Mouse (Mus musculus): Measurements from ENCODE around the gene Cwh43. TPM values are rescaled to one million over a fixed set of nuclear protein-coding genes. Genes with fewer than 3 reads are reported as not detected.

Gene Cwh43
- polyA plus RNA-seq, 1 experiment from 2014 or later, result not detected

DNA sequence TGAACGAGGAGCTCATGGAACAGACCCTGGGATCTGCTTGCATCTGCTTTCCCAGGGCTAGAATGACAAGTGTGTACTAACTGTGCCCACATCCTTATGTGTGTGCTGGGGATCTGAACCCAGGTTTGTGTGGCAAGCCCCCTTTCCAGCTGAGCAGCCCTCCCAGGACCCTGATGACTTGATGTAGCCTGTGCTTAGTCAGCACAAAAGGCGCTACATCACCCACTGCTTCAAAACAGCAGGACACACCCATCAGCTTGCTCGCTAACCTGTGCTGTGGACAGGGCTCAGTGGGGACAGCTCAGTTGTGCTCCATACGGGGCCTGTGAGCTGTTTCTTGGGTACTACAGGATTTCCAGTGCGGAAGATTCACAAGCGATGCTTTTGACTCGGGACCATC lies 28.9 kb downstream of the Cwh43 start:
- Histone ChIP-seq H3K27me3 (ENCODE audit: insufficient read depth, low read length) (no peaks in the 10 kb centered on the region), H3K27ac (ENCODE audit: low read depth) (no peak overlapping the region), H3K4me2 (no peak overlapping the region), H3K9me3 (ENCODE audit: low read depth, low read length) (no peaks in the 10 kb centered on the region), H3K4me1 (ENCODE audit: insufficient read depth) (no peaks in the 10 kb centered on the region), H3K36me3 (ENCODE audit: insufficient read depth) (no peaks in the 10 kb centered on the region), H3K4me3 (ENCODE audit: low read depth, low read length) (no peak overlapping the region), H3K9ac (no peak overlapping the region)
- ATAC-seq (ENCODE audit: insufficient read depth), result no peak
- 68% methylated on average over 7 of the region's 7 CpGs for WGBS
- TF ChIP-seq CTCF (IDR thresholded peaks at IDR 0.05; ENCODE audit: low read depth), result no peak
- DNase-seq, result no peak

DNA sequence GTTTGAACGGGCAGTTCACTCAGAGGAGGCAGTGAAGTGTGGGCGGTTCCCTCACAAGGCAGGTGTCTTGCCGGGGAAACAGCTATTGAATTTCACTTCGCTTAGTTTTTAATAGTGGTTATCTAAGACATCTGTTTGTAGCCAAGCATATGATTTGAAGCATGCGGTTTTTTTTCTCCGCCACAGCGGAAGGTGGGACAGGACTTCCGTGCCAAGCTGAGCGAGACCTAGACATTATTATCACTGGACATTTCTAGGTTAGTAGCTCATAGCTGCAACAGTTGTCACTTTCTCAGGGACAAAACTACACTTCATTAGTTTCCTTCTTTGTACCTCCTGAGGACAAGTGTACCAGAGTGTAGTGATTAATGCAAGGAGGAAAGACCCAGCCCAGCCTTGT lies 36.3 kb downstream of the Cwh43 start:
- Histone ChIP-seq H3K4me1 (ENCODE audit: insufficient read depth) (no peaks in the 10 kb centered on the region), H3K9ac (no peak overlapping the region), H3K27me3 (ENCODE audit: insufficient read depth, low read length) (no peaks in the 10 kb centered on the region), H3K4me2 (no peak overlapping the region), H3K27ac (ENCODE audit: low read depth) (no peak overlapping the region), H3K4me3 (ENCODE audit: low read depth, low read length) (no peak overlapping the region), H3K36me3 (ENCODE audit: insufficient read depth) (no peaks in the 10 kb centered on the region), H3K9me3 (ENCODE audit: low read depth, low read length) (no peaks in the 10 kb centered on the region)
- WGBS, result 67% methylated on average over 9 of the region's 9 CpGs
- ATAC-seq (ENCODE audit: insufficient read depth), result no peak
- TF ChIP-seq CTCF (IDR thresholded peaks at IDR 0.05; ENCODE audit: low read depth), result no peak
- DNase-seq, result no peak

DNA sequence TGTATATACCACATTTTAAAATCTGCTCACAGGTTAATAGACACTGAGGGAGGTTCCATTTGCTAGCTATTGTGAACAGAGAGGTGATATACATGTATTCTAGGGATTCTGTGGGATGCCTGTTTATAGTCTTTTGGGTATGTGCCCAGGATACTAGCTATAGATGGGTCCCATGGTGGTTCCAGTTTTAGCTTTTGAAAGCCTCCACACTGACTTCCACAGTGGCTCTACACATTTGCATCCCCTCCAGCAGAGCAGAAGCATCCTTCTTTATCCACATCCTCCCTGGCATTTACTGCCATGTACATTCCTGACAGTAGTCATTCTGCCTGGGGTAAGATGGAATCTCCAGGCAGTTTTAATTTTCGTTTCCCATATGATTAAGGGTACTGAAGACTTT lies 44.4 kb downstream of the Cwh43 start:
- 69% methylated on average over 1 of the region's 1 CpGs for WGBS
- H3K9ac ChIP-seq, result no peak overlapping the region
- no peaks in the 10 kb centered on the region for H3K9me3 ChIP-seq (ENCODE audit: low read depth, low read length)
- H3K36me3 ChIP-seq (ENCODE audit: insufficient read depth), result no peaks in the 10 kb centered on the region
- H3K27ac ChIP-seq (ENCODE audit: low read depth), result no peak overlapping the region
- H3K27me3 ChIP-seq (ENCODE audit: insufficient read depth, low read length), result no peaks in the 10 kb centered on the region
- no peak overlapping the region for H3K4me2 ChIP-seq
- ATAC-seq (ENCODE audit: insufficient read depth) (no peak), DNase-seq (no peak)
- H3K4me1 ChIP-seq (ENCODE audit: insufficient read depth), result peaks cover 4% of the 10 kb centered on the region; the same call in 1 of the 2 replicates
- H3K4me3 ChIP-seq (ENCODE audit: low read depth, low read length), result no peak overlapping the region
- TF ChIP-seq CTCF (IDR thresholded peaks at IDR 0.05; ENCODE audit: low read depth), result no peak

DNA sequence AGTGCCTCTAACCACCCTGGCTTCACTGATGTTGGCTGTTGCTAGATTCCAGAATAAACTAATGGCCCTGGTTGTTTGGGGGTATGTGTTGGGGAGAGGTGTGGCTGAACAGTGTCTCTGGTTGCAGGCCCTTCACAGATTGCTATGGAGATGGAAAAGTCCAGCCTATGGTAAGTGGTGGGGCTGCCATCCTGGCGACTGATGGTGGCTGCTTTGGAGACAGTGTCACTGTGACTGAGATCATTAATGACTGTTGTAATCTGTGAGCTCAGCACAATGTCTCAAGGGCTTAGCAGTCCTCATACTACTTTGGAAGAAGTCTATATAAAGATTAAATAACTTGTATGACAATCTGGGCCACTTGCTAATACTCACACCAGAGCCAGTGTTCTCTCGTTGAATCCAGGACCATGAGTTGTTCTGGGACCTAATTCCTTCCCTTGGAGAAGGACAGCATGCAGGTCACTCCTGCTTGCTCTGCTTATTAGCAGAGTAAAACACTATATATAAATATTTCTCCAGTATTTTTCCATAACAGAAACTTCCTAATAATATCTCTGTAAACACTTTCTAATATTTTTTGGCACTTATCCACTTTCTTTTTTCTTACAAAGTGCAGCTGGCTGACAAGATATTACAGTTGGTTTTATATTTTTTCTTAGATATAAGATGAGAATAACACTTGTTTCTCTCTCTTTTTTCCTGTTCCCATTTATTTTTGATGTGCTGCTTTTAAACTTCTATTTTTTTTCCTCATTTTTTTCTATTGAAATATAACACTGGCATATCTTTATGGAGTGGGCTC lies 48.8 kb downstream of the Cwh43 start:
- Histone ChIP-seq H3K4me2 (no peak overlapping the region), H3K27me3 (ENCODE audit: insufficient read depth, low read length) (no peaks in the 10 kb centered on the region), H3K36me3 (ENCODE audit: insufficient read depth) (no peaks in the 10 kb centered on the region), H3K27ac (ENCODE audit: low read depth) (peak overlapping the region; percentile 2; the same call in 1 of the 2 replicates), H3K4me1 (ENCODE audit: insufficient read depth) (peaks cover 4% of the 10 kb centered on the region; the same call in 1 of the 2 replicates), H3K4me3 (ENCODE audit: low read depth, low read length) (no peak overlapping the region), H3K9ac (no peak overlapping the region), H3K9me3 (ENCODE audit: low read depth, low read length) (no peaks in the 10 kb centered on the region)
- WGBS, result 29% methylated on average over 2 of the region's 2 CpGs
- no peak for TF ChIP-seq CTCF (IDR thresholded peaks at IDR 0.05; ENCODE audit: low read depth)
- ATAC-seq (ENCODE audit: insufficient read depth), result peak; percentile 74
- DNase-seq, result peak; percentile 78

DNA sequence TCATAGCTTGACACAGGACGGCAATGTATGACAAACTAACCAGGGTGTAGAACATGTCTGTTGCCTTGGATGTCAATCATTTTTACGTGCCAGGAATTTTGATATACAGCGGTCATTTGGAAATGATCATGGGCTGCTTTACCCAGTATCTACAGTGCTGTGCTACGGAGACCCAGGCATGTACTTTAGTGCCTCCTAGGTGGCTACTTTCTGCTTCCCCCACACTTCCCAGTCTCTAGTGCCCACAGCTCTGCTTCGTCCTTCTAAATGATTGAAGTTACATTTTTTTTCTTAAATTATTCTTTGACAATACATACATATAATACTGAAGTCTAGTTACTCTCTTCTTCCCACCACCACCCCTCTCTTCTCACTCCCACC lies 49.4 kb downstream of the Cwh43 start:
- H3K27me3 ChIP-seq (ENCODE audit: insufficient read depth, low read length), result no peaks in the 10 kb centered on the region
- no peaks in the 10 kb centered on the region for H3K9me3 ChIP-seq (ENCODE audit: low read depth, low read length)
- WGBS, result 52% methylated on average over 5 of the region's 5 CpGs

DNA sequence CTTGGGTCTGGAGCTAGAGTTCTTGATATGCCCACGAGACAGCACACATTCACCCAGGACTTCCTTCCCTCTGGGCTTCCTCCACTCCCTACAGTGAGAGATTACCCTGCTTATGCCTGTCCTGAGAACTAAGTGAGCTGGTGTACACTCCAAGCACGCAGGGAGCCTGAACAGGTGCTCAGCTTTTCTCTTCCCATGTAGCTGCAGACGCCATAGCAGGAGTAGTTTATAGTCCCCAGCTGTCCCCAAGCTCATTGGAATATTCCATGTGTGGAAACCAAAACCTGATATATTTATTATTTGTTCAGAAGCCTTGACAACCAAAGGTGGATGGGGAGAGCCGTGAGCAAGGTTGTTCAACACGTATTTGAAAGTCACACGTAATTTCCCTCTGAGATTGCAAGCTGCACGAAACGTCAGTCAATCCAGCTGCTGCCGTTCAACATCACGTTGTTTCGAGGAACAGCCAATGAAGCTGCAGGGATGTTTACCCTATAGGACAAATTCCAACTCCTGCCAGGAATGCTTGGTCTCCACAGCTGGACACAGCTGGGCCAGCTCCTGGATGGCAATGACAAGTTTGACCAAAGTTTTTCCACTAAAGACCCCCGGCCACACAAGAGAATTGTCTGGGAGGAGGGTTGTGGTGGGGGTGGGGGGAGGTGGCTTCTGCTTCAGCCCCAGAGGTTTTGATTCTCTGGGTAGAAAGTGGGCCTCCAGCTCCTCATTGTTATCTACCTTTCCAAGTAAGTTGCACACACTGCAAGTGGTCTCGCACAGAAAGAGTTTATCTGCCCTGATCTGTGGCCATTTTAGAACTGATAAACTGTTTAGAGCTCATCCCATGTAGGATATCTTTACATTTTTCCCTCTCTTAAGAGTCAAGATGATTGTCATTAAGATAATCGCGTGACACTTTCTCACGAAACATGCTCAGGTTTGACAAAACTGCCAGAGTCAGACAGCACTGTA lies 62.9 kb downstream of the Cwh43 start:
- H3K4me2 ChIP-seq, result peak overlapping the region; percentile 31; the same call in 1 of the 2 replicates
- H3K9me3 ChIP-seq (ENCODE audit: low read depth, low read length), result no peaks in the 10 kb centered on the region
- H3K27ac ChIP-seq (ENCODE audit: low read depth), result peak overlapping the region; percentile 20
- H3K27me3 ChIP-seq (ENCODE audit: insufficient read depth, low read length), result no peaks in the 10 kb centered on the region
- H3K4me1 ChIP-seq (ENCODE audit: insufficient read depth), result 0 out of 2 replicates have a peak, but pooled peaks cover 4% of the 10 kb centered on the region
- ATAC-seq (ENCODE audit: insufficient read depth), result peak; percentile 97
- H3K9ac ChIP-seq, result no peak overlapping the region
- no peak for TF ChIP-seq CTCF (IDR thresholded peaks at IDR 0.05; ENCODE audit: low read depth)
- whole genome bisulfite sequencing, result 42% methylated on average over 16 of the region's 16 CpGs
- H3K4me3 ChIP-seq (ENCODE audit: low read depth, low read length), result no peak overlapping the region
- peak; percentile 94 for DNase-seq
- no peaks in the 10 kb centered on the region for H3K36me3 ChIP-seq (ENCODE audit: insufficient read depth)

More for the DNA sequence above, 49.4 kb downstream of the Cwh43 start:
- Histone ChIP-seq H3K4me1 (ENCODE audit: insufficient read depth) (peaks cover 4% of the 10 kb centered on the region; the same call in 1 of the 2 replicates), H3K9ac (no peak overlapping the region), H3K27ac (ENCODE audit: low read depth) (no peak overlapping the region), H3K36me3 (ENCODE audit: insufficient read depth) (no peaks in the 10 kb centered on the region), H3K4me3 (ENCODE audit: low read depth, low read length) (no peak overlapping the region), H3K4me2 (no peak overlapping the region)
- ATAC-seq (ENCODE audit: insufficient read depth) (peak; percentile 56; the same call in 1 of the 2 replicates), DNase-seq (peak; percentile 12)
- no peak for TF ChIP-seq CTCF (IDR thresholded peaks at IDR 0.05; ENCODE audit: low read depth)
